Mouse (Mus musculus) ovary, postnatal 14 days (tissue): ENCODE measurements at regions not wholly inside any gene's neighbourhood (a gene's known extent, or its start where the extent isn't known, plus 50 kb on each side); places are given as distances from the start of the nearest gene placed in this dataset.
"Not testable (repeated sequence)": the region's sequence is repeated elsewhere in the genome, so short reads cannot be mapped to it uniquely, and the experiment has no call there.

Experiments
- DNase-seq: peaks from one replicate; pipeline ENCODE4 v3.0.0; 2022; ENCODE audit warnings: low spot score

- peak; percentile 76 for DNase-seq
Observed at GRCm38 (mm10) chr9:116426269-116426999, 251.3 kb upstream of the Tgfbr2 start.

GRCm38 (mm10) chr9:116425400-116425799 lies 250.2 kb upstream of the Tgfbr2 start:
- not testable (repeated sequence) for DNase-seq

GRCm38 (mm10) chr9:116415021-116415420 lies 239.9 kb upstream of the Tgfbr2 start:
- no peak for DNase-seq

GRCm38 (mm10) chr9:116411067-116411466 lies 235.9 kb upstream of the Tgfbr2 start:
- DNase-seq = no peak

GRCm38 (mm10) chr9:116410461-116410860 lies 235.3 kb upstream of the Tgfbr2 start:
- no peak for DNase-seq

- no peak for DNase-seq
Observed at GRCm38 (mm10) chr9:116408116-116408515, 233.0 kb upstream of the Tgfbr2 start.

- DNase-seq = no peak
Observed at GRCm38 (mm10) chr9:116405051-116405450, 229.9 kb upstream of the Tgfbr2 start.

GRCm38 (mm10) chr9:116401821-116402220 lies 226.7 kb upstream of the Tgfbr2 start:
- no peak for DNase-seq

- no peak for DNase-seq
Observed at GRCm38 (mm10) chr9:116400270-116400669, 225.1 kb upstream of the Tgfbr2 start.

- DNase-seq = no peak
Observed at GRCm38 (mm10) chr9:116399296-116399695, 224.1 kb upstream of the Tgfbr2 start.

- no peak for DNase-seq
Observed at GRCm38 (mm10) chr9:116392258-116392657, 217.1 kb upstream of the Tgfbr2 start.

- no peak for DNase-seq
Observed at GRCm38 (mm10) chr9:116389781-116390180, 214.6 kb upstream of the Tgfbr2 start.

- no peak for DNase-seq
Observed at GRCm38 (mm10) chr9:116388863-116389262, 213.7 kb upstream of the Tgfbr2 start.

GRCm38 (mm10) chr9:116388025-116388424 lies 212.9 kb upstream of the Tgfbr2 start:
- DNase-seq = no peak

GRCm38 (mm10) chr9:116384176-116385076 lies 209.3 kb upstream of the Tgfbr2 start:
- DNase-seq = peak; percentile 72

GRCm38 (mm10) chr9:116383411-116384101 lies 208.4 kb upstream of the Tgfbr2 start:
- DNase-seq = peak; percentile 34

GRCm38 (mm10) chr9:116377706-116378105 lies 202.5 kb upstream of the Tgfbr2 start:
- no peak for DNase-seq

- DNase-seq = peak; percentile 33
Observed at GRCm38 (mm10) chr9:116375658-116376357, 200.6 kb upstream of the Tgfbr2 start.

- DNase-seq = no peak
Observed at GRCm38 (mm10) chr9:116374343-116374742, 199.2 kb upstream of the Tgfbr2 start.

GRCm38 (mm10) chr9:116373396-116373795 lies 198.2 kb upstream of the Tgfbr2 start:
- no peak for DNase-seq

GRCm38 (mm10) chr9:116369059-116369718 lies 194.0 kb upstream of the Tgfbr2 start:
- DNase-seq = no peak
